Mouse (Mus musculus) CH12.LX (cell line): ENCODE measurements at regions not wholly inside any gene's neighbourhood (a gene's known extent, or its start where the extent isn't known, plus 50 kb on each side); places are given as distances from the start of the nearest gene placed in this dataset.

Source experiments
- DNase-seq: peaks from one replicate; pipeline ENCODE4 v3.0.0-alpha.2; 2013; ENCODE audit errors: extremely low read depth
- H3K27ac ChIP-seq: 2 replicates; pipeline ENCODE4 v1.5.1; 2012; ENCODE audit warnings: low read depth, mild to moderate bottlenecking, control low read depth, moderate library complexity; ENCODE audit not compliant: insufficient read depth
- H3K27me3 ChIP-seq: replicated peaks from 2 replicates; pipeline ENCODE3; 2012; ENCODE audit warnings: inconsistent platforms
- H3K36me3 ChIP-seq, 2 experiments: replicated peaks in 1 of 2; 2 replicates each; pipeline versions ENCODE3 to v1.6.1; 2012; ENCODE audit warnings: inconsistent platforms in 1 of 2, low read length in 1 of 2, mild to moderate bottlenecking in 1 of 2, mixed read lengths in 1 of 2, moderate library complexity in 1 of 2; ENCODE audit not compliant: control insufficient read depth in 1 of 2, insufficient read depth in 1 of 2
- H3K4me1 ChIP-seq, 2 experiments: 2 replicates each; pipeline ENCODE4 v1.6.1; 2012; ENCODE audit warnings: inconsistent platforms in 1 of 2, moderate library complexity in 1 of 2; ENCODE audit not compliant: insufficient read depth in 2 of 2, control insufficient read depth in 1 of 2
- H3K4me2 ChIP-seq: 2 replicates; pipeline ENCODE4 v1.6.1; 2012; ENCODE audit warnings: low read depth, mild to moderate bottlenecking, control low read depth; ENCODE audit not compliant: poor library complexity, insufficient read depth, severe bottlenecking
- H3K4me3 ChIP-seq, 3 experiments: fragments of 150-350 bp in 1 of 3; sonication (generic) in 1 of 3; replicated peaks in 1 of 3; 2 replicates each; pipeline versions ENCODE3 to v1.5.1; 2011 to 2012; ENCODE audit warnings: low read depth in 2 of 3, low read length in 2 of 3, mild to moderate bottlenecking in 2 of 3, moderate library complexity in 2 of 3, control low read depth in 1 of 3, improper control_type of control experiment in 1 of 3, inconsistent platforms in 1 of 3, mixed read lengths in 1 of 3; ENCODE audit not compliant: poor library complexity in 1 of 3
- H3K79me2 ChIP-seq: replicated peaks from 2 replicates; pipeline ENCODE4 v1.6.1; 2012; ENCODE audit warnings: mild to moderate bottlenecking, moderate library complexity; ENCODE audit not compliant: control insufficient read depth, poor library complexity, insufficient read depth, severe bottlenecking; ENCODE audit errors: extremely low read depth
- H3K9ac ChIP-seq: 2 replicates; pipeline ENCODE4 v1.6.1; 2012; ENCODE audit warnings: low read depth, mild to moderate bottlenecking, control low read depth, moderate library complexity; ENCODE audit not compliant: insufficient read depth
- H3K9me3 ChIP-seq: replicated peaks from 2 replicates; pipeline ENCODE3; 2012; ENCODE audit warnings: low read length, inconsistent platforms, mixed read lengths
- BHLHE40 ChIP-seq: IDR thresholded peaks from 2 replicates; pipeline ENCODE4 v1.6.1; 2011; ENCODE audit warnings: mild to moderate bottlenecking, low read depth, low read length, improper control_type of control experiment
- CHD1 ChIP-seq: IDR thresholded peaks from 2 replicates; pipeline ENCODE4 v1.6.1; 2012; ENCODE audit warnings: low read depth, low read length, improper control_type of control experiment, inconsistent platforms
- CTCF ChIP-seq, 2 experiments: IDR thresholded peaks in 1 of 2; conservative IDR thresholded peaks in 1 of 2; 2 replicates each; pipeline ENCODE4 v1.5.1; 2011 to 2012; ENCODE audit warnings: low read depth in 2 of 2, low read length in 2 of 2, improper control_type of control experiment in 1 of 2, inconsistent platforms in 1 of 2, mild to moderate bottlenecking in 1 of 2, moderate library complexity in 1 of 2
- E2F4 ChIP-seq: IDR thresholded peaks from 2 replicates; pipeline ENCODE4 v1.6.1; 2011; ENCODE audit warnings: low read depth, low read length, improper control_type of control experiment; ENCODE audit not compliant: insufficient replicate concordance
- ELF1 ChIP-seq: IDR thresholded peaks from 2 replicates; pipeline ENCODE4 v1.6.1; 2014; ENCODE audit warnings: low read depth, mild to moderate bottlenecking, inconsistent platforms, low read length, improper control_type of control experiment
- EP300 ChIP-seq: IDR thresholded peaks from 2 replicates; pipeline ENCODE4 v1.6.1; 2011; ENCODE audit warnings: low read length, improper control_type of control experiment
- GABPA ChIP-seq: IDR thresholded peaks from 2 replicates; pipeline ENCODE4 v1.6.1; 2012; ENCODE audit warnings: low read depth, low read length, improper control_type of control experiment, inconsistent platforms; ENCODE audit not compliant: insufficient replicate concordance
- JUN ChIP-seq: IDR thresholded peaks from 2 replicates; pipeline ENCODE4 v1.6.1; 2011; ENCODE audit warnings: low read depth, mild to moderate bottlenecking, low read length, improper control_type of control experiment, moderate library complexity; ENCODE audit not compliant: insufficient read depth
- JUND ChIP-seq: conservative IDR thresholded peaks from 2 replicates; pipeline ENCODE4 v1.6.1; 2011; ENCODE audit warnings: low read depth, low read length, improper control_type of control experiment
- KAT2A ChIP-seq: IDR thresholded peaks from 2 replicates; pipeline ENCODE4 v1.6.1; 2012; ENCODE audit warnings: low read length, improper control_type of control experiment, inconsistent platforms; ENCODE audit not compliant: insufficient replicate concordance
- MAX ChIP-seq: IDR thresholded peaks from 2 replicates; pipeline ENCODE4 v1.6.1; 2011; ENCODE audit warnings: low read length, improper control_type of control experiment
- MEF2A ChIP-seq: IDR thresholded peaks from 2 replicates; pipeline ENCODE4 v1.6.1; 2014; ENCODE audit warnings: low read depth, mild to moderate bottlenecking, inconsistent platforms, low read length, improper control_type of control experiment, borderline replicate concordance
- MXI1 ChIP-seq: IDR thresholded peaks from 2 replicates; pipeline ENCODE4 v1.6.1; 2011; ENCODE audit warnings: mild to moderate bottlenecking, low read depth, low read length, improper control_type of control experiment
- NRF1 ChIP-seq: IDR thresholded peaks from 2 replicates; pipeline ENCODE4 v1.6.1; 2014; ENCODE audit warnings: low read depth, mild to moderate bottlenecking, inconsistent platforms, low read length, improper control_type of control experiment, moderate library complexity
- POLR2A ChIP-seq: IDR thresholded peaks from 2 replicates; pipeline ENCODE4 v1.6.1; 2011; ENCODE audit warnings: low read depth, mild to moderate bottlenecking, improper control_type of control experiment, low read length
- POLR2AphosphoS2 ChIP-seq: IDR thresholded peaks from 2 replicates; pipeline ENCODE4 v1.6.1; 2011; ENCODE audit warnings: low read depth, low read length, improper control_type of control experiment
- RAD21 ChIP-seq: IDR thresholded peaks from 2 replicates; pipeline ENCODE4 v1.6.1; 2011; ENCODE audit warnings: low read depth, mild to moderate bottlenecking, low read length, improper control_type of control experiment, moderate library complexity
- SIN3A ChIP-seq: IDR thresholded peaks from 2 replicates; pipeline ENCODE4 v1.6.1; 2012; ENCODE audit warnings: low read length, improper control_type of control experiment, inconsistent platforms
- TBP ChIP-seq: conservative IDR thresholded peaks from 2 replicates; pipeline ENCODE4 v1.6.1; 2011; ENCODE audit warnings: low read depth, low read length, improper control_type of control experiment
- TCF12 ChIP-seq: IDR thresholded peaks from 2 replicates; pipeline ENCODE4 v1.6.1; 2014; ENCODE audit warnings: low read depth, mild to moderate bottlenecking, inconsistent platforms, low read length, improper control_type of control experiment
- UBTF ChIP-seq: IDR thresholded peaks from 2 replicates; pipeline ENCODE4 v1.6.1; 2012; ENCODE audit warnings: low read depth, mild to moderate bottlenecking, inconsistent platforms, low read length, improper control_type of control experiment, moderate library complexity
- USF1 ChIP-seq: IDR thresholded peaks from 2 replicates; pipeline ENCODE4 v1.6.1; 2014; ENCODE audit warnings: low read depth, mild to moderate bottlenecking, inconsistent platforms, low read length, improper control_type of control experiment
- ZC3H11A ChIP-seq: IDR thresholded peaks from 2 replicates; pipeline ENCODE4 v1.6.1; 2012; ENCODE audit warnings: low read depth, mild to moderate bottlenecking, inconsistent platforms, low read length, improper control_type of control experiment
- ZKSCAN1 ChIP-seq: IDR thresholded peaks from 2 replicates; pipeline ENCODE4 v1.6.1; 2012; ENCODE audit warnings: low read depth, inconsistent platforms, low read length, improper control_type of control experiment, borderline replicate concordance
- ZNF384 ChIP-seq: IDR thresholded peaks from 2 replicates; pipeline ENCODE4 v1.6.1; 2012; ENCODE audit warnings: low read depth, low read length, improper control_type of control experiment, inconsistent platforms
- dilution Hi-C: fragments of 300-500 bp; cut with MboI; formaldehyde crosslinking; loops from 2 replicates; pipeline ENCODE4 v1.14.3; 2020; ENCODE audit warnings: low sequenced_read_pairs; ENCODE audit not compliant: extremely low pct_unique_long_range_greater_than_20kb, extremely low pct_ligation_motif_present
- in situ Hi-C: fragments of 300-500 bp; cut with MboI; formaldehyde crosslinking; loops from 3 replicates; pipeline ENCODE4 v1.14.3; 2019; ENCODE audit warnings: low sequenced_read_pairs, low pct_ligation_motif_present, low pct_unique_long_range_greater_than_20kb, mixed read lengths

DNA sequence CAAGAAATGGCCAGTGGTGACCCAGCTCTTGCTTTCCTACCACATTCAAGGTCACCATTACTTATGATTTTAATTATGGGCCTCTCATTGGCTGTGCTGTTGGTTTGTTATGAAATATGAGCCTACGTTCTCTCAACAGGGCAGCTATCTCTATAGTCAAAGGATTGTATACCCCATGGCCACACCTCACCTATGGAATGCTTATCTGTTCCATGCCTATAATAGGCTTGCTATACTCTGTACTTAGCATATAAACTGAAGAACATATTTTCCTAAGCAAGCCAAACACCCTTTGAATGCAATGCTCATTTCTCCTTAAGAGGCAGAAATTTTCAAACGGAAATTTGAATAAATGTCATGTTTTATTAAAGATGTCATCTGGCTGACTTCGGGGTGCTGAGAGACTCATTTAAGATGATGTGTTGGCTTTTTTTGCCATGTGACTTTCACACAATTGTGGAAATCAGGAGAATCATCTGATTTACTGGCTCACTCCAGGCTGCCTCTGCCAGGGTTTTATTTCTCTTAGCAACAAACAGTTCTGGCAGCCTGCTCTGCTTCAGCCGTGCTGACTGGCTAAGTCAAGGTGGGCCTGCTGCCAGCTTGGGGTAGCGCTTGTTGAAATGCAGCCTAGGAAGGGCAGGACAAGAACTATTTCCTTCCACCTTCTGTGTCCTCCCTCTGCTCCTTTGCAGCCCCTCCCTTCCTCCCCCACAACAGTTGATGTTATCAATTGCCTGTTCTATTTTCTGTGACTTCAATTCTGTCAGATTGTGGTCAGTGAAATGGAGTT is 102.0 kb upstream of the Nampt start:
- Histone ChIP-seq H3K4me2 (no peak overlapping the region), H3K27me3 (no peaks in the 10 kb centered on the region), H3K9ac (no peak overlapping the region), H3K9me3 (no peaks in the 10 kb centered on the region), H3K36me3 (no peaks in the 10 kb centered on the region), H3K27ac (no peak overlapping the region), H3K4me3 (no peak overlapping the region), H3K79me2 (no peaks in the 10 kb centered on the region), H3K4me1 (peaks cover 0 to 5% of the 10 kb centered on the region in 2 experiments; a peak in 1 of 4 replicates)
- no peak for DNase-seq
- dilution Hi-C loops: no loop called here
- TF ChIP-seq BHLHE40 (no peak), SIN3A (no peak), MXI1 (no peak), TCF12 (no peak), EP300 (no peak), UBTF (no peak), USF1 (no peak), MAX (no peak), ELF1 (no peak), CTCF (conservative IDR thresholded peaks at IDR 0.05 in 1 of 2, IDR thresholded peaks at IDR 0.05 in 1 of 2; ENCODE audit: low read depth in 2 of 2, low read length in 2 of 2) (no peak), KAT2A (no peak), ZKSCAN1 (no peak), CHD1 (no peak), E2F4 (no peak), POLR2AphosphoS2 (no peak), MEF2A (no peak)
- in situ Hi-C loops: no loop called here

DNA sequence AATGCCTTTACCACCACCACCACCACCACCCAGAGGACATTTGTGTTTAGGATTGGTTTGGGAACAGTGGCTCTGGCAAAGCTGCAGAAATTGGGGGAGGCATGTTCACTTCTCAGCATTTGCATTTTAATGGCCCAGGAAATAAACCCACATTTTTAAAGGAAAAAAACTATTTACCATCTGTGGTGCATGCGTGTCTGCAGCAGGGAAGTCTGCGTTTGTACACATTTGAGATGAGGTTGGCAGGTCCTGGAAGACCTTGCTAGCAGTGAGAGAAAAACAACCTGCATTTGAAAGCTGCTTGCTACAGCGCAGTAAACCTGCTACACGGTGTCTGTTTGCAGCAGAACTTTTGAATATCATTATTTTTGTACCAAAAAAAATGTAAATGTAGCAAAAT is 100.1 kb upstream of the Nampt start:
- Histone ChIP-seq H3K4me2 (no peak overlapping the region), H3K27me3 (no peaks in the 10 kb centered on the region), H3K9ac (no peak overlapping the region), H3K36me3 (no peaks in the 10 kb centered on the region), H3K79me2 (no peaks in the 10 kb centered on the region), H3K4me1 (no peaks in the 10 kb centered on the region), H3K27ac (no peak overlapping the region), H3K9me3 (no peaks in the 10 kb centered on the region), H3K4me3 (no peak overlapping the region)
- in situ Hi-C loops (no loop called here), dilution Hi-C loops (no loop called here)
- TF ChIP-seq ZC3H11A (no peak), ZNF384 (no peak), MXI1 (no peak), JUN (no peak), MEF2A (no peak), POLR2AphosphoS2 (no peak), TBP (no peak), NRF1 (no peak), JUND (no peak), GABPA (no peak), MAX (no peak), RAD21 (no peak), POLR2A (no peak), SIN3A (no peak)
- DNase-seq: no peak
